Mouse (Mus musculus): Measurements from ENCODE around the gene Gtf2f2. TPM values are rescaled to one million over a fixed set of nuclear protein-coding genes. Genes with fewer than 3 reads are reported as not detected.

Gtf2f2 gene
- polyA plus RNA-seq, 1 experiment from 2014 or later: 16.1 TPM

DNA sequence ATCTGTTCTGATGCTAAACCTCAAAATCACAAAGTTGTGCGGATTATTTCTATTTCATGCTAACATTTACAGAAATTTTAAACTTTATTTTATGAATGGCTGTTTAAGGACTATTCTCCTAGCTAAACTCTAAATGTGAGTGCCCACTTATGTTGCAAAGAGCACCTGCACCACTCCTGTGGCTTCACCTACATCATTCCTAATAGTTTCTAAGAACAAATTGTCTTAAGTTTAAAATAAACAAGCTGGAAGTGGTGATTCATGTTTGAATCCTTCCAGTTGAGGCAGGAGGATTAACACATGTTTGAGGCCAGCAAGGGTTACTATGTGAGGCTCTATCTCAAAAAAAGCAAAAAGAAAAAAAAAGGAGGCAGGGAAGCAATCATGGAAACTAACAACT, 46.2 kb downstream of the Gtf2f2 start:
- no peaks in the 10 kb centered on the region for H3K27me3 ChIP-seq (ENCODE audit: insufficient read depth, low read length)
- H3K4me2 ChIP-seq (ENCODE audit: low read depth, low read length): no peak overlapping the region
- no peaks in the 10 kb centered on the region for H3K36me3 ChIP-seq (replicated peaks; ENCODE audit: insufficient read depth, low read length)
- no peaks in the 10 kb centered on the region for H3K9me3 ChIP-seq (ENCODE audit: low read length)
- TF ChIP-seq CTCF (IDR thresholded peaks at IDR 0.05; ENCODE audit: low read depth) (no peak), EP300 (IDR thresholded peaks at IDR 0.05; ENCODE audit: low read depth) (no peak)
- H3K27ac ChIP-seq (ENCODE audit: low read depth): no peak overlapping the region
- H3K4me1 ChIP-seq (ENCODE audit: insufficient read depth): peaks cover 4% of the 10 kb centered on the region; the same call in 1 of the 2 replicates
- no peak for ATAC-seq
- H3K9ac ChIP-seq (replicated peaks): no peak overlapping the region
- WGBS (ENCODE audit: insufficient replicate concordance): 82% methylated on average over 1 of the region's 1 CpGs
- no peak overlapping the region for H3K4me3 ChIP-seq (ENCODE audit: low read depth, low read length)
- no peak for DNase-seq

GRCm38 (mm10) chr14:75964000-75964399, 46.7 kb downstream of the Gtf2f2 start:
- no peak for DNase-seq
- ATAC-seq: no peak
- 69% methylated on average over 5 of the region's 5 CpGs for WGBS (ENCODE audit: insufficient replicate concordance)

GRCm38 (mm10) chr14:75963215-75963614, 47.5 kb downstream of the Gtf2f2 start:
- no peak for ATAC-seq
- no peaks in the 10 kb centered on the region for H3K9me3 ChIP-seq (ENCODE audit: low read length)
- TF ChIP-seq CTCF (IDR thresholded peaks at IDR 0.05; ENCODE audit: low read depth) (no peak), EP300 (IDR thresholded peaks at IDR 0.05; ENCODE audit: low read depth) (no peak)
- no peak overlapping the region for H3K9ac ChIP-seq (replicated peaks)
- H3K27me3 ChIP-seq (ENCODE audit: insufficient read depth, low read length): no peaks in the 10 kb centered on the region
- DNase-seq: no peak
- H3K4me3 ChIP-seq (ENCODE audit: low read depth, low read length): no peak overlapping the region
- 80% methylated on average over 5 of the region's 5 CpGs for WGBS (ENCODE audit: insufficient replicate concordance)
- H3K27ac ChIP-seq (ENCODE audit: low read depth): no peak overlapping the region
- H3K4me1 ChIP-seq (ENCODE audit: insufficient read depth): peaks cover 6% of the 10 kb centered on the region; the same call in 1 of the 2 replicates
- H3K4me2 ChIP-seq (ENCODE audit: low read depth, low read length): no peak overlapping the region
- no peaks in the 10 kb centered on the region for H3K36me3 ChIP-seq (replicated peaks; ENCODE audit: insufficient read depth, low read length)

More at GRCm38 (mm10) chr14:75964000-75964399, 46.7 kb downstream of the Gtf2f2 start:
- H3K4me3 ChIP-seq (ENCODE audit: low read depth, low read length): no peak overlapping the region
- TF ChIP-seq EP300 (IDR thresholded peaks at IDR 0.05; ENCODE audit: low read depth): no peak
- no peak for TF ChIP-seq CTCF (IDR thresholded peaks at IDR 0.05; ENCODE audit: low read depth)
- no peaks in the 10 kb centered on the region for H3K36me3 ChIP-seq (replicated peaks; ENCODE audit: insufficient read depth, low read length)
- H3K9ac ChIP-seq (replicated peaks): no peak overlapping the region
- H3K4me1 ChIP-seq (ENCODE audit: insufficient read depth): peaks cover 6% of the 10 kb centered on the region; the same call in 1 of the 2 replicates
- H3K4me2 ChIP-seq (ENCODE audit: low read depth, low read length): no peak overlapping the region
- H3K27me3 ChIP-seq (ENCODE audit: insufficient read depth, low read length): no peaks in the 10 kb centered on the region
- H3K27ac ChIP-seq (ENCODE audit: low read depth): no peak overlapping the region
- no peaks in the 10 kb centered on the region for H3K9me3 ChIP-seq (ENCODE audit: low read length)

GRCm38 (mm10) chr14:75962250-75962649, 48.4 kb downstream of the Gtf2f2 start:
- H3K36me3 ChIP-seq (replicated peaks; ENCODE audit: insufficient read depth, low read length): no peaks in the 10 kb centered on the region
- 90% methylated on average over 9 of the region's 9 CpGs for WGBS (ENCODE audit: insufficient replicate concordance)
- H3K4me2 ChIP-seq (ENCODE audit: low read depth, low read length): no peak overlapping the region
- no peak overlapping the region for H3K4me3 ChIP-seq (ENCODE audit: low read depth, low read length)
- no peaks in the 10 kb centered on the region for H3K27me3 ChIP-seq (ENCODE audit: insufficient read depth, low read length)
- no peak overlapping the region for H3K9ac ChIP-seq (replicated peaks)
- TF ChIP-seq CTCF (IDR thresholded peaks at IDR 0.05; ENCODE audit: low read depth) (no peak), EP300 (IDR thresholded peaks at IDR 0.05; ENCODE audit: low read depth) (no peak)
- ATAC-seq (no peak), DNase-seq (no peak)
- peaks cover 6% of the 10 kb centered on the region; the same call in 1 of the 2 replicates for H3K4me1 ChIP-seq (ENCODE audit: insufficient read depth)
- no peaks in the 10 kb centered on the region for H3K9me3 ChIP-seq (ENCODE audit: low read length)
- no peak overlapping the region for H3K27ac ChIP-seq (ENCODE audit: low read depth)

- H3K4me2 ChIP-seq (ENCODE audit: low read depth, low read length): no peak within 1 kb of the TSS
- H3K36me3 ChIP-seq (replicated peaks; ENCODE audit: insufficient read depth, low read length): no peaks in the 10 kb centered on the region
- H3K4me3 ChIP-seq (ENCODE audit: low read depth, low read length): no peak within 1 kb of the TSS
- no peaks in the 10 kb centered on the region for H3K27me3 ChIP-seq (ENCODE audit: insufficient read depth, low read length)
- DNase-seq: no peak
- no peak within 1 kb of the TSS for H3K9ac ChIP-seq (replicated peaks)
- peaks cover 4% of the 10 kb centered on the region; the same call in 1 of the 2 replicates for H3K4me1 ChIP-seq (ENCODE audit: insufficient read depth)
- 84% methylated on average over 7 of the region's 7 CpGs for WGBS (ENCODE audit: insufficient replicate concordance)
- no peak for ATAC-seq
- H3K9me3 ChIP-seq (ENCODE audit: low read length): no peaks in the 10 kb centered on the region
- TF ChIP-seq CTCF (IDR thresholded peaks at IDR 0.05; ENCODE audit: low read depth): no peak
- TF ChIP-seq EP300 (IDR thresholded peaks at IDR 0.05; ENCODE audit: low read depth): no peak
- no peak within 1 kb of the TSS for H3K27ac ChIP-seq (ENCODE audit: low read depth)
These were observed 55.9 kb downstream of the Gtf2f2 start, which contains the start of gene Kctd4 for GRCm38 (mm10) chr14:75954766-75955165. Gene Kctd4 (plus strand): TSS chr14:75955009.

- TF ChIP-seq CTCF (IDR thresholded peaks at IDR 0.05; ENCODE audit: low read depth) (no peak), EP300 (IDR thresholded peaks at IDR 0.05; ENCODE audit: low read depth) (no peak)
- H3K4me1 ChIP-seq (ENCODE audit: insufficient read depth): no peaks in the 10 kb centered on the region
- H3K9ac ChIP-seq (replicated peaks): no peak overlapping the region
- ATAC-seq (no peak), DNase-seq (no peak)
- H3K36me3 ChIP-seq (replicated peaks; ENCODE audit: insufficient read depth, low read length): no peaks in the 10 kb centered on the region; the same call in 1 of the 2 replicates
- H3K27ac ChIP-seq (ENCODE audit: low read depth): no peak overlapping the region
- 77% methylated on average over 2 of the region's 2 CpGs for WGBS (ENCODE audit: insufficient replicate concordance)
- no peak overlapping the region for H3K4me3 ChIP-seq (ENCODE audit: low read depth, low read length)
- no peaks in the 10 kb centered on the region for H3K27me3 ChIP-seq (ENCODE audit: insufficient read depth, low read length)
- H3K9me3 ChIP-seq (ENCODE audit: low read length): no peaks in the 10 kb centered on the region
- H3K4me2 ChIP-seq (ENCODE audit: low read depth, low read length): no peak overlapping the region
These were observed 57.7 kb downstream of the Gtf2f2 start for GRCm38 (mm10) chr14:75953011-75953410.

Measured in liver, postnatal 0 days (tissue).